Mouse (Mus musculus) ES-E14 (cell line): ENCODE results near the gene Fgfr1op. TPM values are rescaled to one million over a fixed set of nuclear protein-coding genes. Genes with fewer than 3 reads are reported as not detected.

ENCODE experiments used
- DNase-seq: peaks from one replicate; pipeline ENCODE4 v3.0.0-alpha.2; 2013; ENCODE audit warnings: low read depth, low spot score
- H3K27ac ChIP-seq: 2 replicates; pipeline ENCODE4 v1.5.1; 2012; ENCODE audit warnings: low read depth, mild to moderate bottlenecking, low read length, moderate library complexity, mixed read lengths; ENCODE audit not compliant: poor library complexity, insufficient read depth, severe bottlenecking
- H3K36me3 ChIP-seq: 2 replicates; pipeline ENCODE4 v1.6.1; 2012; ENCODE audit warnings: mild to moderate bottlenecking, low read length, moderate library complexity, mixed read lengths; ENCODE audit not compliant: control insufficient read depth, poor library complexity, insufficient read depth, severe bottlenecking
- H3K4me1 ChIP-seq, 2 experiments: fragments of 150-350 bp in 1 of 2; sonication (generic) in 1 of 2; 2 replicates each; pipeline ENCODE4 v1.6.1; 2012; ENCODE audit warnings: low read length in 2 of 2, mild to moderate bottlenecking in 1 of 2, mixed read lengths in 1 of 2; ENCODE audit not compliant: control insufficient read depth in 2 of 2, insufficient read depth in 2 of 2, poor library complexity in 1 of 2
- H3K4me3 ChIP-seq, 2 experiments: fragments of 150-350 bp in 1 of 2; sonication (generic) in 1 of 2; 2 replicates each; pipeline ENCODE4 v1.5.1; 2012; ENCODE audit warnings: low read length in 2 of 2, low read depth in 1 of 2, mild to moderate bottlenecking in 1 of 2, mixed read lengths in 1 of 2; ENCODE audit not compliant: insufficient read depth in 1 of 2, poor library complexity in 1 of 2, severe bottlenecking in 1 of 2
- H3K9ac ChIP-seq: 2 replicates; pipeline ENCODE4 v1.6.1; 2012; ENCODE audit warnings: low read depth, mild to moderate bottlenecking, low read length, mixed read lengths; ENCODE audit not compliant: poor library complexity, insufficient read depth, severe bottlenecking
- H3K9me3 ChIP-seq: fragments of 150-350 bp; sonication (generic); 2 replicates; pipeline ENCODE4 v1.6.1; 2012; ENCODE audit warnings: low read depth, mild to moderate bottlenecking, low read length; ENCODE audit not compliant: control insufficient read depth, insufficient read depth
- CHD2 ChIP-seq: IDR thresholded peaks from 2 replicates; pipeline ENCODE4 v1.6.1; 2014; ENCODE audit warnings: mild to moderate bottlenecking, low read depth, low read length, inconsistent platforms
- HCFC1 ChIP-seq: IDR thresholded peaks from 2 replicates; pipeline ENCODE4 v1.6.1; 2012; ENCODE audit warnings: low read length, inconsistent platforms, borderline replicate concordance; ENCODE audit not compliant: insufficient read depth
- MAFK ChIP-seq: IDR thresholded peaks from 2 replicates; pipeline ENCODE4 v1.6.1; 2014; ENCODE audit warnings: mild to moderate bottlenecking, low read depth, low read length, inconsistent platforms; ENCODE audit not compliant: insufficient read depth
- ZC3H11A ChIP-seq: IDR thresholded peaks from 2 replicates; pipeline ENCODE4 v1.6.1; 2012; ENCODE audit warnings: low read depth, mild to moderate bottlenecking, inconsistent platforms, low read length, borderline replicate concordance
- ZNF384 ChIP-seq: IDR thresholded peaks from 2 replicates; pipeline ENCODE4 v1.6.1; 2012; ENCODE audit warnings: low read depth, low read length, inconsistent platforms
- in situ Hi-C, 2 experiments: fragments of 600-800 bp; cut with MboI; formaldehyde crosslinking; loops; one replicate each; pipeline ENCODE4 v1.15.1; 2025; ENCODE audit warnings: low sequenced_read_pairs in 2 of 2, inconsistent platforms in 1 of 2; ENCODE audit not compliant: unreplicated experiment in 2 of 2
- total RNA-seq: library from RNA; depleted of rRNA; stranded (reverse); fragments of 300-350 nt; gene quantifications from 2 replicates; pipeline ENCODE4 v1.2.3, GENCODE M21; 2012; rRNA removed

The Fgfr1op gene
- total RNA-seq, 1 experiment, result 32.8 TPM

GRCm38 (mm10) chr17:8244124-8244523, 78.8 kb downstream of the Fgfr1op start:
- no peak for DNase-seq
- TF ChIP-seq ZNF384 (no peak), HCFC1 (no peak)

GRCm38 (mm10) chr17:8246102-8246754, 80.9 kb downstream of the Fgfr1op start:
- Histone ChIP-seq H3K4me1 (peaks cover 0 to 9% of the 10 kb centered on the region in 2 experiments; a peak in 1 of 4 replicates), H3K9ac (no peak overlapping the region), H3K9me3 (no peaks in the 10 kb centered on the region), H3K27ac (no peak overlapping the region), H3K36me3 (no peaks in the 10 kb centered on the region), H3K4me3 (no peak overlapping the region)
- TF ChIP-seq ZC3H11A (no peak), HCFC1 (no peak), CHD2 (no peak), MAFK (no peak), ZNF384 (no peak)
- no peak for DNase-seq
- in situ Hi-C loops, result no loop called here

More at GRCm38 (mm10) chr17:8244124-8244523, 78.8 kb downstream of the Fgfr1op start:
- in situ Hi-C loops, result no loop called here
- peaks cover 0 to 26% of the 10 kb centered on the region in 2 experiments; a peak in 2 of 4 replicates for H3K4me1 ChIP-seq
- no peak overlapping the region for H3K9ac ChIP-seq
- no peaks in the 10 kb centered on the region for H3K36me3 ChIP-seq
- no peak overlapping the region for H3K27ac ChIP-seq
- H3K4me3 ChIP-seq, result no peak overlapping the region
- no peaks in the 10 kb centered on the region for H3K9me3 ChIP-seq

Other genes starting within 250 kb of the Fgfr1op start
- 2.7 and 3.2 TPM in 2 replicates for gene Tagap, start 239.5 kb upstream of the Fgfr1op start, total RNA-seq
- gene Rsph3a, start 219.9 kb upstream of the Fgfr1op start, total RNA-seq, result 3.6 and 4.8 TPM in 2 replicates
- gene Gm49673, start 17.7 kb upstream of the Fgfr1op start, total RNA-seq, result 0.27 TPM in 1 of 2 replicates, not detected in the other
- 24.5 and 41.3 TPM in 2 replicates for gene Rnaset2a, start 17.4 kb upstream of the Fgfr1op start, total RNA-seq
- 0.18 TPM in 1 of 2 replicates, not detected in the other for gene Ccr6, start 70.5 kb downstream of the Fgfr1op start, total RNA-seq
- 23.0 and 35.7 TPM in 2 replicates for gene Mpc1, start 117.4 kb downstream of the Fgfr1op start, total RNA-seq
- gene Sft2d1, start 145.6 kb downstream of the Fgfr1op start, total RNA-seq, result 89.8 and 102 TPM in 2 replicates
- gene Prr18, start 172.0 kb downstream of the Fgfr1op start, total RNA-seq, result 0.37 and 0.45 TPM in 2 replicates
- 0.18 TPM in 1 of 2 replicates, not detected in the other for gene T2, start 190.5 kb downstream of the Fgfr1op start, total RNA-seq